Mouse (Mus musculus) heart, embryonic 13.5 days (tissue): ENCODE results near the gene Ppox. TPM values are rescaled to one million over a fixed set of nuclear protein-coding genes. Genes with fewer than 3 reads are reported as not detected.
"Not testable (repeated sequence)": the region's sequence is repeated elsewhere in the genome, so short reads cannot be mapped to it uniquely, and the experiment has no call there.

ENCODE experiments used
- ATAC-seq: fragments of 200-750 bp; cut with Nextera tagmentation; 2 replicates; pipeline ENCODE4 v1.8.0; 2017; ENCODE audit warnings: moderate TSS enrichment; ENCODE audit not compliant: insufficient number of reproducible peaks, low FRiP score, low TSS enrichment; ENCODE audit errors: extremely low read depth
- H3K27ac ChIP-seq: fragments of 300-500 bp; sonication (generic); replicated peaks from 2 replicates; pipeline ENCODE4 v1.5.1; 2015; ENCODE audit warnings: moderate library complexity, mild to moderate bottlenecking, inconsistent platforms
- H3K27me3 ChIP-seq: fragments of 300-500 bp; sonication (generic); replicated peaks from 2 replicates; pipeline ENCODE4 v1.6.1; 2015; ENCODE audit warnings: mild to moderate bottlenecking, inconsistent platforms
- H3K36me3 ChIP-seq: fragments of 300-500 bp; sonication (generic); 2 replicates; pipeline ENCODE4 v1.6.1; 2015; ENCODE audit warnings: mild to moderate bottlenecking, inconsistent platforms
- H3K4me1 ChIP-seq: fragments of 300-500 bp; sonication (generic); 2 replicates; pipeline ENCODE4 v1.6.1; 2015; ENCODE audit warnings: inconsistent platforms
- H3K4me2 ChIP-seq: fragments of 300-500 bp; sonication (generic); 2 replicates; pipeline ENCODE4 v1.6.1; 2015; ENCODE audit warnings: inconsistent platforms, mild to moderate bottlenecking, moderate library complexity
- H3K4me3 ChIP-seq: fragments of 300-500 bp; sonication (generic); 2 replicates; pipeline ENCODE4 v1.5.1; 2015; ENCODE audit warnings: moderate library complexity, mild to moderate bottlenecking, inconsistent platforms
- H3K9ac ChIP-seq: fragments of 300-500 bp; sonication (generic); 2 replicates; pipeline ENCODE4 v1.6.1; 2015; ENCODE audit warnings: inconsistent platforms, mild to moderate bottlenecking, moderate library complexity
- H3K9me3 ChIP-seq: fragments of 300-500 bp; sonication (generic); 2 replicates; pipeline ENCODE4 v1.6.1; 2016; ENCODE audit warnings: inconsistent platforms
- WGBS: fragments of 180-500 bp; shearing (Covaris S2); methylation state at CpG from one replicate; pipeline ENCODE4 v1.1.7; 2015; ENCODE audit warnings: mixed read lengths; 5-methylcytosine and 5-hydroxymethylcytosine counted together
- polyA plus RNA-seq: library from polyadenylated mRNA; unstranded; fragments of >200 nt; fragmentation: Nextera tagmentation; extraction: Ambion mirVana; gene quantifications from 2 replicates; pipeline ENCODE4 v1.2.1, GENCODE M21; 2015

Ppox gene
- polyA plus RNA-seq, 1 experiment from 2014 or later: 36.1 TPM

DNA sequence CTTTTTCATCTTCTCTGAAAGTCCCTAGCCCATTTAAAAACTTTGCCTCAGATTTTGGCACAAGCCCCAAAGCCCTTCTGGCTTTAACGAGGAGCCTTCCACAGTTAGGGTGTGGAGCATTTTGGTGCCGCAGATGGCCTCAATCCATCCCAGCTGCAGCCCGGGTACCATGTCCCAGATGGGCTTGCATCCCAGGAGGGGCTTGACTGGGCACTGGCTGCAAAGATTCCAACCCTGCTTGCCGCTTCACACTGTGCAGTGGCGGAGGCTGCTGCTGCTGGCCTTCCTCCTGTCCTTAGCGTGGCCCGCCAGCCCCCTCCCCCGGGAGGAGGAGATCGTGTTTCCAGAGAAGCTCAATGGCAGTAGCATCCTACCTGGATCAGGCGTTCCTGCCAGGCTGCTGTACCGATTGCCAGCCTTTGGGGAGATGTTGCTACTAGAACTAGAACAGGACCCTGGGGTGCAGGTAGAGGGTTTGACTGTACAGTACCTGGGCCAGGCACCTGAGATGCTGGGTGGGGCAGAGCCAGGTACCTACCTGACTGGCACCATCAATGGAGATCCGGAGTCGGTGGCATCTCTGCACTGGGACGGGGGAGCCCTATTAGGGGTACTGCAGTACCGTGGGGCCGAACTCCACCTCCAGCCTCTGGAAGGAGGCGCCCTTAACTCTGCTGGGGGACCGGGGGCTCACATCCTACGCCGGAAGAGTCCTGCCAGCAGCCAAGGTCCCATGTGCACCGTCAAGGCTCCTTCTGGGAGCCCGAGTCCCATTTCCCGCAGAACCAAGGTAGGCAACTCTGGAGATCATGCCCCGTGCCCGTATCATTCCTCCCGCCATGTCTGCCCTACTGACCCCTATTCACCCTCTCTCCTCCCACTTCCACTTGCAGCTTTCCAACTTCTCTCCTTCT is 30.0 kb downstream of the Ppox start, which contains the start of gene Ndufs2:
TSS of gene Ndufs2 (minus strand) at position 709 of the 914 bp plus-strand sequence.
- Histone ChIP-seq H3K9ac (peak within 1 kb of the TSS; percentile 67), H3K27ac (peak within 1 kb of the TSS; percentile 72), H3K27me3 (peaks cover 10% of the 10 kb centered on the region; the same call in 1 of the 2 replicates), H3K4me3 (peak within 1 kb of the TSS; percentile 42), H3K9me3 (no peaks in the 10 kb centered on the region), H3K36me3 (0 out of 2 replicates have a peak, but pooled peaks cover 4% of the 10 kb centered on the region), H3K4me1 (peaks cover 56% of the 10 kb centered on the region), H3K4me2 (peak within 1 kb of the TSS; percentile 59)
- 22% methylated on average over 26 of the region's 26 CpGs for WGBS
- no peak for ATAC-seq

DNA sequence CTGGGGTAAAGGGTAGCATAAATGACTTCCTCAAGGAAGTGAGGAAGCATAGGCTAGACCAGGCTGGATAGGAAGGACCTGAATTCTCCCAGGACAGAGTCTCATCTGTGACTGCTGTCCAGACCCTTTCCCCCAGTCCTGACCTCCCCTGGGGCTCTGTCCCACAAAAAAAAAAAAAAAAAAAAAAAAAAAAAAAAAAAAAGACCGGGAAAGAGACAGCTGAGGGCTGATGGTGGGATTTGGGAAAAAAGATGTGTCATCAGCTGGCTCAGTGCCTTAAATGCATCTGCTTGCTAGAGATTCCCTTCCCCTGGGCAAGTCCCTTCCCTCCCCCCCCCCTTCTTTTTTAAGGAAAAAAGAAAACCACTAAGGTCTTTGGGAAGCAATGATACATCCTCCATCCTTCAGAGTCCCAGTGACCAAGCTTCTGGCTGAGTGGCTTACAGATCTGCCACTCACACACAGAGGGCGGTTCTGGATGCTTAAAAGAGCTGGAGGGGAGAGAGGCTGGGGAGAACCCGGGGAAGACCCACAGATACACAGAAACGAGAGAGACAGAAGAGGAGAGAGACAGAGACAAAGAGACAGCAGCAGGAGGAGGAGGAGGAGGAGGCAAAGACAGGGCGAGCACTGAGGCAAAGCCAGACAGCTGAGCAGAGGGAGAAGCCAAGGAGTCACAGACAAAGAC is 30.9 kb downstream of the Ppox start, which contains the start of gene Adamts4:
TSS of gene Adamts4 (plus strand) at position 509 of the 688 bp plus-strand sequence.
- H3K27ac ChIP-seq: peak within 1 kb of the TSS; percentile 93
- no peak for ATAC-seq
- H3K27me3 ChIP-seq: peaks cover 10% of the 10 kb centered on the region; the same call in 1 of the 2 replicates
- H3K4me1 ChIP-seq: peaks cover 63% of the 10 kb centered on the region
- WGBS: 22% methylated on average over 5 of the region's 5 CpGs
- H3K4me2 ChIP-seq: peak within 1 kb of the TSS; percentile 59
- H3K9ac ChIP-seq: peak within 1 kb of the TSS; percentile 67
- H3K9me3 ChIP-seq: no peaks in the 10 kb centered on the region
- H3K4me3 ChIP-seq: peak within 1 kb of the TSS; percentile 42
- peaks cover 11% of the 10 kb centered on the region for H3K36me3 ChIP-seq

DNA sequence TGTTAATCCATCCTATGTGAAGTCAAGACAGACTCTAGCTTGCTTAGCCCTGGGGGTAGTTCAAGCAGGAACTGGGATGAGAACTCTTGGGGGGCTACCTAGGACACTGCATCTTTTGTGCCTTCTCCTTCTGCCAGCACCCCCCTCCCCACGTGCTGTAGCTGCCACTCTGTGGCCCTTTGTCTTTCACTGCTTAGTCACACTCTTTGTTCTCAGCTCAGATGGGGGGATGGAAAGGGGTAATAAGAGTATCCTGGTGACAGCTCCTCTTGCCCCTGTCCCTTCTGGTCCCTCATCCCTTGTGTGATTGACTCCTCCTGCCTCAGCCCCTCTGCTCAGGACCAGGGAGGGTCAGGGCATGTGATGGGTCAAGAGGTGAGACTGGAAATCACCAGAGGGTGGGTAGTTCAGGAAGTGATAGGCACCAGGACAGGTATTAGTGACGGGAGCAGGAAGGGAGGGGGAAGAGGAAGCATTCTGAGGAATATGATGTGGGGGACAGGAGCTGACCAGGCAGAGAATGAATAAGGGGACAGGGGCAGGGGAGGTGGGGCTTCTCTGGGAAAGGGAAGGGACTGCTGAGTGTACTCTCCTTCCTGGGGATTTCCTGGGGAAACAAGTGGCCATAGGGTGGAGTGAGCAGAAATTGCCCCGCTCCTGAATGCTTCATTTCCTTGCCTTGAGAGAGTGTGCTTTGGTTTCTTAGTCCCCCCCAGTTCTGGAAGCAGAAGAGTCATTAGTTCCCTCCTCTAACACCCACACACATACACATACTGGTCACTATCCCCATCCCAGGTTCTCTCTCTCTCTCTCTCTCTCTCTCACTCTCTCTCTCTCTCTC is 32.4 kb downstream of the Ppox start:
- H3K4me1 ChIP-seq: peaks cover 71% of the 10 kb centered on the region
- H3K4me3 ChIP-seq: no peak overlapping the region
- H3K9ac ChIP-seq: no peak overlapping the region
- peaks cover 20% of the 10 kb centered on the region for H3K36me3 ChIP-seq
- peaks cover 10% of the 10 kb centered on the region; the same call in 1 of the 2 replicates for H3K27me3 ChIP-seq
- ATAC-seq: no peak
- H3K4me2 ChIP-seq: peak overlapping the region; percentile 84; the same call in 1 of the 2 replicates
- no peaks in the 10 kb centered on the region for H3K9me3 ChIP-seq
- peak overlapping the region; percentile 93 for H3K27ac ChIP-seq
- WGBS: 53% methylated on average over 3 of the region's 3 CpGs

- Histone ChIP-seq H3K36me3 (peaks cover 27% of the 10 kb centered on the region), H3K27me3 (peaks cover 8% of the 10 kb centered on the region; the same call in 1 of the 2 replicates), H3K4me3 (peak overlapping the region; percentile 83), H3K9me3 (no peaks in the 10 kb centered on the region), H3K4me2 (peak overlapping the region; percentile 84), H3K4me1 (peaks cover 71% of the 10 kb centered on the region), H3K27ac (peak overlapping the region; percentile 93), H3K9ac (peak overlapping the region; percentile 82)
- 28% methylated on average over 4 of the region's 4 CpGs for WGBS
- no peak for ATAC-seq
Observed at GRCm38 (mm10) chr1:171247916-171248315, 33.1 kb downstream of the Ppox start.

DNA sequence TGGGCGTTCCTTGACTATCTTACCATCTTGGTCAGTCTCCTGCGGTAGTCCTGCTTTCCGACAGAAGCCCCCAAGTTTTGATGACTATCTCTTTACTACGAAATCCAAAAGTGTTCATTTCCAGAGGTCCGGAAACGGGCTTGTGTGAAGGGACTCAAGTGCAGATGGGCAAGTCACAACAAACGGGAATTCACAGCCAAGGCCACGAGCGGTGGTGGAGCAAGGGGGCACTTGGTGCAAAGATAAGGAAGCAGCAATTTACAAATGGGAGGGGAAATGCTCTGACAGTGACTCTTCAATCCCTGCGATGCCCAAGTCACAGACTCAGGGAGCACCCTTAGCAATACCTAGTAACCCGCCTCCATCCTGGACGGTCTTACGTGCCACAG is 33.5 kb downstream of the Ppox start:
- Histone ChIP-seq H3K9me3 (no peaks in the 10 kb centered on the region), H3K36me3 (peaks cover 32% of the 10 kb centered on the region), H3K4me1 (peaks cover 67% of the 10 kb centered on the region), H3K27ac (peak overlapping the region; percentile 93), H3K4me3 (peak overlapping the region; percentile 83), H3K27me3 (0 out of 2 replicates have a peak, but pooled peaks cover 6% of the 10 kb centered on the region), H3K4me2 (peak overlapping the region; percentile 84), H3K9ac (peak overlapping the region; percentile 82)
- ATAC-seq: no peak
- 8% methylated on average over 13 of the region's 13 CpGs for WGBS

GRCm38 (mm10) chr1:171246709-171247452 is 34.1 kb downstream of the Ppox start:
- H3K4me1 ChIP-seq: peaks cover 62% of the 10 kb centered on the region
- WGBS: under 1% methylated on average over 41 of the region's 41 CpGs
- peak overlapping the region; percentile 93 for H3K27ac ChIP-seq
- peak overlapping the region; percentile 95 for H3K9ac ChIP-seq
- peak; percentile 78 for ATAC-seq
- H3K36me3 ChIP-seq: peaks cover 37% of the 10 kb centered on the region
- no peaks in the 10 kb centered on the region for H3K9me3 ChIP-seq
- peak overlapping the region; percentile 84 for H3K4me2 ChIP-seq
- H3K27me3 ChIP-seq: 0 out of 2 replicates have a peak, but pooled peaks cover 6% of the 10 kb centered on the region
- H3K4me3 ChIP-seq: peak overlapping the region; percentile 83

- 80% methylated on average over 8 of the region's 8 CpGs for WGBS
- Histone ChIP-seq H3K27me3 (no peaks in the 10 kb centered on the region), H3K27ac (no peak overlapping the region), H3K4me2 (peak overlapping the region; percentile 84), H3K9me3 (no peaks in the 10 kb centered on the region), H3K4me3 (peak overlapping the region; percentile 83; the same call in 1 of the 2 replicates), H3K9ac (peak overlapping the region; percentile 95), H3K4me1 (peaks cover 47% of the 10 kb centered on the region), H3K36me3 (peaks cover 52% of the 10 kb centered on the region)
- no peak for ATAC-seq
Observed at GRCm38 (mm10) chr1:171245353-171245752, 35.6 kb downstream of the Ppox start.

- not testable (repeated sequence) for H3K4me3 ChIP-seq, ATAC-seq, H3K27me3 ChIP-seq, H3K4me2 ChIP-seq, H3K9me3 ChIP-seq, H3K27ac ChIP-seq, H3K9ac ChIP-seq
- peaks cover 87% of the 10 kb centered on the region for H3K36me3 ChIP-seq
- H3K4me1 ChIP-seq: peaks cover 20% of the 10 kb centered on the region
- 88% methylated on average over 12 of the region's 12 CpGs for WGBS
Observed at GRCm38 (mm10) chr1:171241952-171242351, 39.0 kb downstream of the Ppox start.

DNA sequence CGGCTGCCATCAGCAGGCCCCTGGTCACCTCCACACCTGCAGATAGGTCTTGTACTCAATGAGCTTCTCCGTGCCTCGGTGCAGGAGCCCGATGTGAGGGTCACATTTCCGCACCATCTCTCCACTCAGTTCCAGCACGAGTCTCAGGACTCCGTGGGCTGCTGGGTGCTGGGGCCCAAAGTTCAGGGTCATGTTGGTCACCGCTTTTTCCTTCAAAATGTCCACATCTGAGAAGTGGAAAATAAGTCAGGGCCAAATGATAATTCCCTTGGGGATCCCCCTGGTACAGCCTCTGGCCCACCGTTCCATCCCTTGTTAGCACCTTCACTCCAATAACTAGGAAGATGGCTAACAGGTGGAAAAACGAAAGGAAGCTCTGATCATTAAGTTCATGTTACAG is 40.1 kb downstream of the Ppox start:
- H3K9me3 ChIP-seq: no peaks in the 10 kb centered on the region
- H3K4me3 ChIP-seq: no peak overlapping the region
- H3K4me1 ChIP-seq: peaks cover 20% of the 10 kb centered on the region
- no peak overlapping the region for H3K9ac ChIP-seq
- no peaks in the 10 kb centered on the region for H3K27me3 ChIP-seq
- WGBS: 89% methylated on average over 10 of the region's 10 CpGs
- H3K36me3 ChIP-seq: peaks cover 97% of the 10 kb centered on the region
- no peak overlapping the region for H3K4me2 ChIP-seq
- no peak overlapping the region for H3K27ac ChIP-seq
- no peak for ATAC-seq
